Mouse (Mus musculus) yolk sac, embryonic 10.5 days (tissue): Measurements from ENCODE around the gene Suco.
A peak's percentile ranks its signal among the peaks of the same experiment; 100 is the strongest.

Experiments
- DNase-seq: peaks from one replicate; pipeline ENCODE4 v3.0.0-alpha.2; 2017; ENCODE audit warnings: low spot score

The Suco gene

DNA sequence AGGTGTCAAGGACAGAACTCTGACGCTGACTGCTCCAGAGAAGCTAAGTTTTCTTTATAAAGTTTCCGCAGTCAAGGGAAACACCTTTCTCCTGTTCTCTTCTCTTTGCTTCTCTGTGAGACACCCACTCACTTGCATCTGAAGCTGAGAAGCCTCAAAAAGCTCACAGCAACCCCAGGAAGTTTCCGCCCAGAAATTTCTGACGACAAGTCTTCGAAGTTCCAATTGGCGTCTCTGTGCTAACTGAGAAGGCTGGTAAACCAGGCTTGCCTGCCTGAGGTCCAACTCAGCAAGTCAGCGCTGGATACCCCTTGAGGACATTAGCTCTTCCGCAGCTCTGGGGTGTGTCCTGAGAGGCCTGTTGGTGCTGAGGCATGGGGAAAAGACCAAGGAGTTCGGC is 88.1 kb downstream of the Suco start, which contains the start of gene Fasl:
Gene Fasl (minus strand): TSS at position 157 of the 400 bp plus-strand sequence.
- DNase-seq = no peak

DNA sequence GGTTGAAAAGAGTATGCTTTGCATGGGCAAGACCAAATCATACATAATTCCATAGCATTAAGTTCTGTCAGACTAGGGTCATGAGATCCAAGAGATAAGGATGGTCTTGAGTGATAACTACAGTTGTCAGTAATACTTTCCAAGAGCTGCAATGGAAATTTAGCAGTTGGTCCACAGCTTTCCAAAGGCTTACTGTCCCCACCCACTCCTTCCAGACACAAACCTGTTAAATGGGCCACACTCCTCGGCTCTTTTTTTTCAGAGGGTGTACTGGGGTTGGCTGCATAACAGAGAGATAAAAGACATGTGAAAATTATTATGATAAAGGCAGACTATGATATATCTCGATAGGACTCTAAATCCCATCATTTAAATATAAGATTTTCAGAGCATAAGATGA is 93.8 kb downstream of the Suco start:
- DNase-seq = no peak

DNA sequence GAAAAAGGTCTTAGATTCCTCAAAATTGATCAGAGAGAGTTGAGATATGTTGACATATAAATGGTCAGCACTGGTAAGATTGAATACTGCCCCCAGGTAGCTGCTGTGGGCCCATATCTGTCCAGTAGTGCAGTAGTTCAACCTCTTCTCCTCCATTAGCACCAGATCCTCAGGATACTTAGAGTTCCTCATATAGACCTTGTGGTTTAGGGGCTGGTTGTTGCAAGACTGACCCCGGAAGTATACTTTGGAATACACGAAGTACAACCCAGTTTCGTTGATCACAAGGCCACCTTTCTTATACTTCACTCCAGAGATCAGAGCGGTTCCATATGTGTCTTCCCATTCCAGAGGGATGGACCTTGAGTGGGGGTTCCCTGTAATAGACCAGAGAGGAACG is 94.9 kb downstream of the Suco start:
- no peak for DNase-seq

DNA sequence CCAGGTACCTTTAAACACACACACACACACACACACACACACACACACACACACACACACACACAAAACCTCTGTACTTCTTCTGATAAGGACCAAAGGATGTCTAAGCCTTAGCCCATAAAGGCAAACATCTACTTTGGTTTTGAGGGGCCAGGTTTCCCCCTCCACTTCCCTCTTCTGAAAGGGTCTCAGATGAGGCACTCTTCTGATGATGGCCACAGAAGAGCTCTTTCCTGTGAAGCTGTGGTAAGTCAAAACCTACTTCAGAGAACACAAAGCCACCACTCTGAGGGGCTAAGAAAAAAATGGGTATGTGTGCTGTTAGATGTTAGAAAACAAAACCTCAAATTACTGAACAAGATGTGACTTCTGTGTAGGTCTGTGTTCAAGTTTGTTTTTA is 97.4 kb downstream of the Suco start:
- DNase-seq = no peak

DNA sequence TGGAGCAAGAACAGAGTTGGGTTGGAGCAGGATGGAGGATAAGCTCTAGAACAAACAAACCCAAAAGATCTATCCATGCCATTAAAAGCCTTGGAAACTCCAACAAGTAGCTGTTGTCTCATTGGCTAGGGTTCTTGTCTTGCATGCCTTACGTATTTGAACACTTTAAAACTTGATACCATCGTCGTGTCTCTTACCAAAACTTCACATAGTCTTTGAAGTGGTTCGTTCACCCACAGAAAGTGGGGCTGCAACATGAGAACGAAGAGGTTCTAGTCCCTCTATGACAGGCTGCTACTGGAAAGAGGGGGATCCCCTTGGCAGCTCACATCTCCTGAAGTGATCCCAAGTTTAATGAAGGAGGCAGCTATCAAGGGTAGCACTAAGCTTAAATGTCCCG is 101.3 kb downstream of the Suco start:
- DNase-seq = no peak

DNA sequence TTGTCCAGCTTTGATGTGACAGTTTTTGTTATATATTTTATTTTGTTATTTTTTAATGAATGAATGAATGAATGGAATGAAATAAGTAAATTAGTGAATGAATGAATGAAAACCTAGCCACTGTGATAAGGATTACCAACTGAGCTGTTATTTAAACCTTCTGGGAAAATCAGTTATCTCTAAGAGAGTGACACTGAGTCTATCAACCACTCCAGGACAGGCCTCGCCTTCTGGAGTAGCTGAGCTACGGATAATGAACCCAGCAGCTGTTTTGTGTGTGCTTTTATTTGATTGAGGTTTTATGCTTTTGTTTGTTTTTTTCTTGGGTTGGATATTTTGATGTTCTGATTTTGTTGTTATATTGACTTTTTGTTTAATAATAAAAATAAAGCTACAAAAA is 105.2 kb downstream of the Suco start:
- no peak for DNase-seq

DNA sequence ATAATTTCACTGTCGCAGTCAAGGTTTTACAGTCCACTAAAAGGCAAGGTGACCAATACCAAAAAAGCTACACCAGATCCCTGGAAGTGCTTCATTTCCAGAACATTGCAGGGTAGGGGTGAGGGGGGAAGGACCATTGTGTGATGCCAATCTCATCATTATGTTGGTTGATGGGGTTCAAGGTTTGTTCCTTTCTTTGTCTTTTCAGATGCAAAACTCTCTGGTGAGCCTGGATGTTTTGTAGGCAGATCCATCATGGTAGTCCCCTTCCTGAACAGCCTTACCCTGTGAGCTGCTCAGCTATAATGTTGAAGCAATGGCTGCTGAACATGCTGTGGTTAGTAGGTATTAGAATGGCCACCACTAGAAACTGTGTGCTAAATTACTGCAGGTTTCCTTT is 107.2 kb downstream of the Suco start:
- no peak for DNase-seq

DNA sequence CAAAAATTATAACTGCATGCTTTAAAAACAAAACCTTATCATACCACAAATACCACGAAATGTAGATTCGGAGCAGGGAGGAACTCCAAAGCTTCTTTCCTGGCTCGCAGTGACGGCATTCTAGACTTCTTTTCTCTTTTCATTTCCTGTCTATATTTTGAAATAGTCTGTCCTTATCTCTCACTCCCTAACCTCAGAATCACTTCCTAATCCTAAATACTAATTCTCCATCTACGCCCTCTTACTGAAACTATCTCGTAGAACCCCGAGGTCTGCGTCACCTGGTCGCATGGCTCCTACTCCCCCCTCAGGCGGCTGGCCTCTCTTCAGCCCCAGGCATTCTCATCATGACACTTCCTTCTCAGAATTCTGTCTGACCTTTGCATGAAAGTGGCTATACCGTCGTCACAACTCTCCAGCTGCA is 109.4 kb downstream of the Suco start:
- DNase-seq = peak; percentile 12

DNA sequence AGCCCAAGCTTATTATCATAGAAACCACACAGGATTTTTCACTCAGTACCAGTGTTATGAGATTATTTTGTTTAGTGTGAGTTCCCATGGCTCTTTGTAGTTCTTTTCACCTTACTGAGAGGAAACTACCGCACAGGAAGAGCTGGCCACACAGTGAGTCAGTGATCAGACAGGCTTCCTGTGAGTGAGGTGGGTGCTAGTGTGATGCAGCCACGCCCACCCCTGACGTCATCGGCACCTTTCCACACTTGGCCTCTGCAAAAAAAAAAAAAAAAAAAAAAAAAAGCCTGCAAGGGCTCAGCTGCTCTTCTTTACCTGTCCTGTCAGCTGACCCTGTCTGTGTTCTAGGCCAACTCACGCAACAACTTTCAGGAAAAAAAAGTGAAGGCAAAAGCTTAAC is 109.8 kb downstream of the Suco start:
- DNase-seq = peak; percentile 34
